12 mouse cellular contexts compared by ENCODE assay signal in the genomic region with DNA sequence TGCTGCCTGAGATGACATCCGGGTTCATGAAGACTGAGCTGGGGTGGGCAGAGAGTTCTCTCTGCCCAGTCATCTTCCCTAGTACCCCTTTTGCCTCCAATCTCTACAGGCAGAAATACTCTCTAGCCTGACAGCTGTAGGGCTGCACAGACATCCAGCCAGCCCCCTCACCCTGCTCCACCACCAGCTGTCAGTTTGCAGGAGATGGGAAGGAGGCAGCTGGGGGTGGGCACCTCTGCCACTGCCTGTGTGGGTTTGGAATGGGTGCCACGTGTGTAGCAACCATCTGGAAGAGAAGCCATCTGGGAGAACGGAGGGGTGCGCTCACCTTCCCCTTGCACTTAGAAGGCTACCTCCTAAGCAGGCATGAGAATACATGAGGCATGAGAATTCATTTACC. TPM values are rescaled to one million over a fixed set of nuclear protein-coding genes. Genes with fewer than 3 reads are reported as not detected.
DNase-seq lines count a peak whose midpoint lies in the region.
"Had no signal": no experiment of that assay in that cellular context is flagged by ENCODE, and none has a peak within 500 bp of the region (broad histone marks: within the 10 kb centered on the region; RNA-seq: fewer than 3 reads in every experiment).

No protein-coding gene starts in this region.

- peak; percentile 87 for DNase-seq in right cerebral cortex, adult 18-20 months
- DNase-seq in right cerebral cortex, postnatal 4 days: no peak
- peak; percentile 63 to 81 for DNase-seq in left cerebral cortex, adult 18-20 months (ENCODE audit: low spot score in 2 of 2)
- DNase-seq in right cerebral cortex, postnatal 14 days: peak; percentile 38
- DNase-seq in thymus, postnatal 4 days: peak; percentile 72
- DNase-seq in urinary bladder, postnatal 25 days (ENCODE audit: low spot score): no peak
- DNase-seq in Muller cell, postnatal 12 days (ENCODE audit: inconsistent ontology term): no peak
- DNase-seq in testis, postnatal 10 days (ENCODE audit: low spot score): no peak
- DNase-seq: cerebellum, adult 8-10 months; heart, postnatal 10 days; kidney, postnatal 25 days; lung, postnatal 14 days had no signal

RNA-seq across cellular contexts. Expression of a gene that starts 3.4 kb away (rescaled TPM):
- total RNA-seq in left cerebral cortex, adult 18-20 months (2021): 1 to 10 TPM in 1 of 2 experiments, under 1 TPM in 1; 0.84 to 1.3 TPM
- total RNA-seq: heart, postnatal 10 days had no signal

RNA-seq across cellular contexts. Expression of a gene that starts 18.6 kb away (rescaled TPM):
- under 1 TPM in 1 of 2 experiments, not detected in 1; 0.28 TPM for total RNA-seq in left cerebral cortex, adult 18-20 months (2021)
- total RNA-seq: heart, postnatal 10 days had no signal

RNA-seq across cellular contexts. Expression of a gene that starts 47.1 kb away (rescaled TPM):
- total RNA-seq in left cerebral cortex, adult 18-20 months (2021): 10 to 100 TPM; 87.0 to 91.4 TPM

Comparison
In these comparisons a context has a peak if more than half of its experiments do, and no peak if none do; other contexts are left out.
1. DNase-seq: peak in right cerebral cortex, adult 18-20 months (single experiment), left cerebral cortex, adult 18-20 months (2 of 2), right cerebral cortex, postnatal 14 days (single experiment) and thymus, postnatal 4 days (single experiment); none in right cerebral cortex, postnatal 4 days (single experiment), urinary bladder, postnatal 25 days (single experiment), Muller cell, postnatal 12 days (single experiment) and testis, postnatal 10 days (single experiment).